Comparison of ENCODE assay signal across 14 mouse cellular contexts in the genomic region with DNA sequence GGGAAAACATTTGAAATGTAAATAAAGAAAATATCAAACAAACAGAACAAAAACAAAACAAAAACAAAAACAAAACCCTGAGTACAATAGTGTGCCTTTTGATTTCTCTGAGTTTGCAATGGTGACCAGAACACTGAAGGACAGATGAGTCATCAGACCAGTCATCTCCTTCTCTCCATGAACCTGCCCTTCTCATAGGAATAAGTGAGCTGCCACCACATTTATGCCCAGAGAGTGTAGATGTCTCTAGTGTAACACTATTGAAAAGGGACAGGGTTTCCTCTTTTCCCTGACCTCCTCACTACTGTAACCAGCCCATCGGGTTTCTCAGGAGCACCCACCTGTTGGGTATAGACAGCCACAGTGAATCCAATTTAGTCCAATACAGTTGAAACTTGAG. TPM values are rescaled to one million over a fixed set of nuclear protein-coding genes. Genes with fewer than 3 reads are reported as not detected.
"Had no signal": no experiment of that assay in that cellular context is flagged by ENCODE, and none has a peak within 500 bp of the region (broad histone marks: within the 10 kb centered on the region; RNA-seq: fewer than 3 reads in every experiment).

No protein-coding gene starts in this region.

- DNase-seq: liver, postnatal 0 days; lung, adult 2 months; lung, postnatal 14 days; lung, postnatal 36 days; retina, postnatal 1 day; right cerebral cortex, adult 18-20 months; right cerebral cortex, postnatal 25 days; right cerebral cortex, postnatal 4 days; thymus, adult 2 months; thymus, postnatal 25 days; thymus, postnatal 4 days had no signal

RNA-seq across cellular contexts. Expression of a gene that starts 14.4 kb away (rescaled TPM):
- total RNA-seq: megakaryocyte progenitor cell, adult 5-6 weeks; monocyte, adult 5-6 weeks had no signal
- polyA plus RNA-seq: macrophage had no signal
